In the genomic region with DNA sequence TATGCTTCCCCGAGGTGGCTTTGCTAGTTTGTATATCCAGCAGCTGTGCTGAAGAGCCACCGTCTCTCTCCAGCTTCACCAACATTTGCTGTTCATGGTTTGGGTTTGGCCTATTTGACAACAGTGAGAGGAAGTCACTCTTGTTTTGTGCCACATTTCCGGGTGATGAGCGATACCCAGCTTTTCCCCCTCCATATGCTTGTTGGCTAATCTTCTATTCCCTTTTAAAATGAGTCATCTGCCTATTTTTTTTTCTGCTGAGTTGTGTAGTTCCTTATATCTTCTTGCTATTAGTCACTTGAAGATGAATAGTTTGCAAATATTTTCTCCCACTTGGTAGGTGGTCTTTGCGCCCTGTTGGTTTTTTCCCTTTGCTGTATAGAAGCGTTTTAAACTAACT, we compare ENCODE assay signal across 1 mouse cellular context.
TF ChIP-seq lines count a peak whose summit lies in the region.

No protein-coding gene starts in this region.

TF ChIP-seq in CH12.LX, 34 proteins besides CTCF, POLR2A, EP300 and RAD21 (continued from another document):
- TF ChIP-seq MYC (IDR thresholded peaks at IDR 0.05; ENCODE audit: low read depth, low read length) (no peak), CHD2 (IDR thresholded peaks at IDR 0.05; ENCODE audit: low read length) (no peak), USF1 (IDR thresholded peaks at IDR 0.05; ENCODE audit: low read depth, low read length) (no peak), UBTF (IDR thresholded peaks at IDR 0.05; ENCODE audit: low read depth, low read length) (no peak), E2F4 (IDR thresholded peaks at IDR 0.05; ENCODE audit: insufficient replicate concordance, low read depth, low read length) (no peak), BHLHE40 (IDR thresholded peaks at IDR 0.05; ENCODE audit: low read depth, low read length) (no peak), ZMIZ1 (IDR thresholded peaks at IDR 0.05; ENCODE audit: low read depth, low read length) (no peak), NRF1 (IDR thresholded peaks at IDR 0.05; ENCODE audit: low read depth, low read length) (no peak), SIN3A (IDR thresholded peaks at IDR 0.05; ENCODE audit: low read length) (no peak), TBP (conservative IDR thresholded peaks at IDR 0.05; ENCODE audit: low read depth, low read length) (no peak), POLR2AphosphoS2 (IDR thresholded peaks at IDR 0.05; ENCODE audit: low read depth, low read length) (no peak), MXI1 (IDR thresholded peaks at IDR 0.05; ENCODE audit: low read depth, low read length) (no peak), MAZ (IDR thresholded peaks at IDR 0.05; ENCODE audit: low read depth, low read length) (no peak), KAT2A (IDR thresholded peaks at IDR 0.05; ENCODE audit: insufficient replicate concordance, low read length) (no peak), ETS1 (conservative IDR thresholded peaks at IDR 0.05; ENCODE audit: low read depth, low read length) (peak; percentile 60), ZNF384 (IDR thresholded peaks at IDR 0.05; ENCODE audit: low read depth, low read length) (peak; percentile 74), RCOR1 (conservative IDR thresholded peaks at IDR 0.05; ENCODE audit: low read depth, low read length) (no peak), TCF12 (IDR thresholded peaks at IDR 0.05; ENCODE audit: low read depth, low read length) (no peak), JUN (IDR thresholded peaks at IDR 0.05; ENCODE audit: insufficient read depth, low read depth, low read length) (peak; percentile 39), ZKSCAN1 (IDR thresholded peaks at IDR 0.05; ENCODE audit: borderline replicate concordance, low read depth, low read length) (no peak), NELFE (IDR thresholded peaks at IDR 0.05; ENCODE audit: low read depth, low read length) (no peak), SMC3 (IDR thresholded peaks at IDR 0.05; ENCODE audit: low read depth, low read length) (no peak), JUND (conservative IDR thresholded peaks at IDR 0.05; ENCODE audit: low read depth, low read length) (peak; percentile 47; the same call in 1 of the 2 replicates), IRF4 (IDR thresholded peaks at IDR 0.05; ENCODE audit: low read depth, low read length) (no peak; the same call in 1 of the 2 replicates)
TF ChIP-seq in CH12.LX: peak in this region for 5.
